Mouse (Mus musculus) forebrain, embryonic 12.5 days (tissue): Measurements from ENCODE around the gene Mitd1. TPM values are rescaled to one million over a fixed set of nuclear protein-coding genes. Genes with fewer than 3 reads are reported as not detected.

ENCODE experiments used
- ATAC-seq: fragments of 200-750 bp; cut with Nextera tagmentation; 2 replicates; pipeline ENCODE4 v1.8.0; 2017; ENCODE audit warnings: moderate TSS enrichment; ENCODE audit not compliant: low FRiP score
- H3K27ac ChIP-seq: fragments of 300-500 bp; sonication (generic); 2 replicates; pipeline ENCODE4 v1.5.1; 2016; ENCODE audit warnings: mild to moderate bottlenecking
- H3K27me3 ChIP-seq: fragments of 300-500 bp; sonication (generic); 2 replicates; pipeline ENCODE4 v1.6.1; 2016; ENCODE audit warnings: mild to moderate bottlenecking
- H3K36me3 ChIP-seq: fragments of 300-500 bp; sonication (generic); replicated peaks from 2 replicates; pipeline ENCODE4 v1.6.1; 2016; ENCODE audit warnings: mild to moderate bottlenecking
- H3K4me1 ChIP-seq: fragments of 300-500 bp; sonication (generic); 2 replicates; pipeline ENCODE4 v1.6.1; 2016
- H3K4me2 ChIP-seq: fragments of 300-500 bp; sonication (generic); 2 replicates; pipeline ENCODE4 v1.6.1; 2016; ENCODE audit warnings: mild to moderate bottlenecking, moderate library complexity
- H3K4me3 ChIP-seq: fragments of 300-500 bp; sonication (generic); replicated peaks from 2 replicates; pipeline ENCODE4 v1.5.1; 2016; ENCODE audit warnings: mild to moderate bottlenecking
- H3K9ac ChIP-seq: fragments of 300-500 bp; sonication (generic); 2 replicates; pipeline ENCODE4 v1.6.1; 2016; ENCODE audit warnings: mild to moderate bottlenecking
- H3K9me3 ChIP-seq: fragments of 300-500 bp; sonication (generic); 2 replicates; pipeline ENCODE4 v1.6.1; 2016
- WGBS: fragments of 180-500 bp; shearing (Covaris S2); methylation state at CpG from one replicate; pipeline ENCODE4 v1.1.7; 2016; 5-methylcytosine and 5-hydroxymethylcytosine counted together
- polyA plus RNA-seq: library from polyadenylated mRNA; unstranded; fragments of >200 nt; fragmentation: Nextera tagmentation; extraction: Ambion mirVana; gene quantifications from 2 replicates; pipeline ENCODE4 v1.2.1, GENCODE M21; 2016

Gene Mitd1
- 22.1 and 23.1 TPM in 2 replicates for polyA plus RNA-seq

DNA sequence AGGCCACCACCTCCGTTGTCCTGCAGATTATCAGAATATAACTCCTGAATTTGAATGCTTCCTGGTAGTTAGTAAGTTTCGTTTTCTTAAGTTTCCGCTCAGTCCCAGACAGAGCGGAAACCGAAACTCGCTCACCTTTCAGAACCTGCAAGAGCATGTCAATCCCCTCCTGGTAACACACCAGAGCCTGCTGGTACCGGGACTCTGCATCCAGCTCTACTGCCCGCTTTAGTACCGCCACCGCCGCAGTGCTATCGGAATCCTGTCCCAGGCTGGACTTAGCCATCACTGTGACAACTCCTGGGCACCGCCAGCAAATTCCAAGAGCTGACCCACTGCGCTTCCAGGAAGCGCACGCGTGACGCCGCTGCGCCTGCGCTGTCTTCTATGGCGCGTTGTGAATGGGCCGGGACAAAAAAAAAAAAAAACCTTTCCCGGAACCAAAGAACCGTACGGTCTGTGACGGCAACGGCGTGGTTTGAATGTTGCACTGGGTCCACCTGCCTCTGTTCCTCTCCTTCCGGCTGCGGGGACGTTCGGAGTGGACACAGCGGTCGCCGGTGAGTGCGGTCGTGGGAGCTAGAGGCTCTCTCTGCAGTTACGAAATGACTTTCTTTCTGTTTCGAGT, at the start of gene Mitd1, which contains the start of gene Mrpl30:
TSS of gene Mitd1 (minus strand) at position 387 of the 628 bp plus-strand sequence.
TSS of gene Mrpl30 (plus strand) at position 453 of the 628 bp plus-strand sequence.
- Histone ChIP-seq H3K9ac (peak within 1 kb of the TSS; percentile 69), H3K4me1 (peaks cover 21% of the 10 kb centered on the region), H3K4me3 (peak within 1 kb of the TSS; percentile 67), H3K4me2 (peak within 1 kb of the TSS; percentile 82), H3K36me3 (peaks cover 12% of the 10 kb centered on the region), H3K9me3 (no peaks in the 10 kb centered on the region), H3K27me3 (no peaks in the 10 kb centered on the region), H3K27ac (0 out of 2 replicates have a peak within 1 kb of the TSS, but pooled peaks have one; percentile 31)
- ATAC-seq: peak; percentile 94
- under 1% methylated on average over 41 of the region's 41 CpGs for WGBS

GRCm38 (mm10) chr1:37931806-37932205, 41.6 kb upstream of the Mitd1 start:
- no peaks in the 10 kb centered on the region for H3K4me1 ChIP-seq
- H3K36me3 ChIP-seq: no peaks in the 10 kb centered on the region
- ATAC-seq: no peak
- no peaks in the 10 kb centered on the region for H3K27me3 ChIP-seq
- WGBS: 24% methylated on average over 3 of the region's 3 CpGs
- H3K27ac ChIP-seq: no peak overlapping the region
- H3K9me3 ChIP-seq: no peaks in the 10 kb centered on the region
- H3K4me3 ChIP-seq: no peak overlapping the region
- no peak overlapping the region for H3K4me2 ChIP-seq
- no peak overlapping the region for H3K9ac ChIP-seq

DNA sequence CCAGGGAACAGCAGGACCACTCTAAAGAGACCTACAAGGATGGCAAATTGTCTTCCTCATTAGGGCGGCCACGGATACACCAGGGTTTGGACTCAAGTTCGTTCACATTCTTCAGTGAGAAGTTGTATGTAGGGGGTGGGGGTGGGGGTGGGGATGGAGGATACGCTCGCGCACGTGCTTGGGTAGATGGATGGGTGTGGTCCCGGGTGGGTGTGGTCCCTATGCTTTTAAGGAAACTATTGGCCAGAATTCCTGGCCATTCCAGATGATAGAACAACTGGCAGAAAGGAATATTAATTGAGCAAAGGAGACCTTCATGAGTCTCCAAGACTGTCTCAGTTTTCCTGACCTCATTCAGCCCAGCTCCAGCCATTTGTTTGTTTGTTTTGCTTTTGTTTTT, 35.8 kb upstream of the Mitd1 start:
- no peak for ATAC-seq
- Histone ChIP-seq H3K4me2 (no peak overlapping the region), H3K9me3 (no peaks in the 10 kb centered on the region)

GRCm38 (mm10) chr1:37922536-37922935, 32.3 kb upstream of the Mitd1 start:
- no peak overlapping the region for H3K4me2 ChIP-seq
- H3K27ac ChIP-seq: no peak overlapping the region
- no peak for ATAC-seq
- H3K9ac ChIP-seq: no peak overlapping the region
- H3K36me3 ChIP-seq: no peaks in the 10 kb centered on the region
- H3K27me3 ChIP-seq: no peaks in the 10 kb centered on the region
- peaks cover 2% of the 10 kb centered on the region; the same call in 1 of the 2 replicates for H3K4me1 ChIP-seq
- WGBS: 63% methylated on average over 8 of the region's 8 CpGs
- H3K9me3 ChIP-seq: no peaks in the 10 kb centered on the region
- H3K4me3 ChIP-seq: no peak overlapping the region

More for the DNA sequence above, 35.8 kb upstream of the Mitd1 start:
- WGBS: 79% methylated on average over 8 of the region's 8 CpGs
- Histone ChIP-seq H3K9ac (no peak overlapping the region), H3K4me1 (peaks cover 2% of the 10 kb centered on the region; the same call in 1 of the 2 replicates), H3K27me3 (no peaks in the 10 kb centered on the region), H3K4me3 (no peak overlapping the region), H3K36me3 (no peaks in the 10 kb centered on the region), H3K27ac (no peak overlapping the region)

GRCm38 (mm10) chr1:37918096-37918495, 27.9 kb upstream of the Mitd1 start:
- no peak for ATAC-seq
- 82% methylated on average over 6 of the region's 6 CpGs for WGBS
- H3K4me3 ChIP-seq: no peak overlapping the region
- no peak overlapping the region for H3K9ac ChIP-seq
- H3K4me2 ChIP-seq: no peak overlapping the region
- no peaks in the 10 kb centered on the region for H3K9me3 ChIP-seq
- no peaks in the 10 kb centered on the region for H3K27me3 ChIP-seq
- no peak overlapping the region for H3K27ac ChIP-seq
- H3K36me3 ChIP-seq: no peaks in the 10 kb centered on the region
- H3K4me1 ChIP-seq: peaks cover 2% of the 10 kb centered on the region; the same call in 1 of the 2 replicates

GRCm38 (mm10) chr1:37917666-37918065, 27.5 kb upstream of the Mitd1 start:
- 73% methylated on average over 13 of the region's 13 CpGs for WGBS
- peaks cover 2% of the 10 kb centered on the region; the same call in 1 of the 2 replicates for H3K4me1 ChIP-seq
- ATAC-seq: no peak
- no peaks in the 10 kb centered on the region for H3K27me3 ChIP-seq
- no peaks in the 10 kb centered on the region for H3K9me3 ChIP-seq
- H3K9ac ChIP-seq: no peak overlapping the region
- H3K36me3 ChIP-seq: no peaks in the 10 kb centered on the region
- H3K27ac ChIP-seq: no peak overlapping the region
- H3K4me3 ChIP-seq: no peak overlapping the region
- no peak overlapping the region for H3K4me2 ChIP-seq

- no peaks in the 10 kb centered on the region for H3K4me1 ChIP-seq
- H3K36me3 ChIP-seq: no peaks in the 10 kb centered on the region
- H3K27ac ChIP-seq: no peak within 1 kb of the TSS
- no peaks in the 10 kb centered on the region for H3K9me3 ChIP-seq
- no peak within 1 kb of the TSS for H3K9ac ChIP-seq
- no peak for ATAC-seq
- H3K4me3 ChIP-seq: no peak within 1 kb of the TSS
- no peaks in the 10 kb centered on the region for H3K27me3 ChIP-seq
- WGBS: 60% methylated on average over 5 of the region's 5 CpGs
- H3K4me2 ChIP-seq: no peak within 1 kb of the TSS
Measured at GRCm38 (mm10) chr1:37916393-37916792, 26.2 kb upstream of the Mitd1 start, which contains the start of gene Lyg2. Gene Lyg2 (minus strand): TSS chr1:37916493.

- 82% methylated on average over 2 of the region's 2 CpGs for WGBS
- no peaks in the 10 kb centered on the region for H3K36me3 ChIP-seq
- ATAC-seq: no peak
Measured at GRCm38 (mm10) chr1:37912751-37913150, 22.5 kb upstream of the Mitd1 start.

DNA sequence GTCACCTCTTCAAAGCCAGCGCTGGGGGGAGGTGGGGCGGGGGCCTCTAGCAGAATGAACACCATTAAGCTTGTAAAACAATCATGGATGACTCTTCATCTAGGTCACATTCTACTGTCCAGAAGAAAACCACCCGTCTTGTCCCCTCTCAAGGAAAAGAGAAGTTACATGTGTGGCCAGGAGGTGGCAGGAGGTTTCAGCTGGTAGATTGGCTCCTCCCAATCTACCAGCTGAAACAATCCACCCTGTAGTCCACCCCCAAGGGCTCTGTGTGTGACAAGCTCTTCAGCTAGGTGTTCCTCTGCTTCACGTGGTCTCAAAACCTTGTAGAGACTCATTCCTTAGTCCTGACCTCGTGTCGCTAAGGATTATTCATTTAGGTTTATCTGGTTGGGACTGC, 13.0 kb upstream of the Mitd1 start:
- H3K9me3 ChIP-seq: no peaks in the 10 kb centered on the region
- H3K4me2 ChIP-seq: no peak overlapping the region
- H3K4me3 ChIP-seq: no peak overlapping the region
- peaks cover 25% of the 10 kb centered on the region for H3K36me3 ChIP-seq
- no peaks in the 10 kb centered on the region; the same call in 1 of the 2 replicates for H3K27me3 ChIP-seq
- H3K9ac ChIP-seq: no peak overlapping the region
- H3K27ac ChIP-seq: no peak overlapping the region
- H3K4me1 ChIP-seq: no peaks in the 10 kb centered on the region
- no peak for ATAC-seq
- WGBS: 36% methylated on average over 6 of the region's 6 CpGs

More at GRCm38 (mm10) chr1:37912751-37913150, 22.5 kb upstream of the Mitd1 start:
- H3K27me3 ChIP-seq: 0 out of 2 replicates have a peak, but pooled peaks cover 2% of the 10 kb centered on the region
- H3K4me3 ChIP-seq: no peak overlapping the region
- no peak overlapping the region for H3K9ac ChIP-seq
- no peaks in the 10 kb centered on the region for H3K4me1 ChIP-seq
- no peak overlapping the region for H3K4me2 ChIP-seq
- no peaks in the 10 kb centered on the region for H3K9me3 ChIP-seq
- H3K27ac ChIP-seq: no peak overlapping the region

GRCm38 (mm10) chr1:37900288-37900687, 10.1 kb upstream of the Mitd1 start:
- H3K9ac ChIP-seq: no peak overlapping the region
- ATAC-seq: no peak
- no peaks in the 10 kb centered on the region for H3K4me1 ChIP-seq
- peaks cover 51% of the 10 kb centered on the region for H3K36me3 ChIP-seq
- H3K9me3 ChIP-seq: no peaks in the 10 kb centered on the region
- no peak overlapping the region for H3K4me3 ChIP-seq
- H3K27ac ChIP-seq: no peak overlapping the region
- no peaks in the 10 kb centered on the region for H3K27me3 ChIP-seq
- 64% methylated on average over 6 of the region's 6 CpGs for WGBS
- H3K4me2 ChIP-seq: no peak overlapping the region

- Histone ChIP-seq H3K9ac (no peak overlapping the region), H3K4me1 (no peaks in the 10 kb centered on the region), H3K27ac (no peak overlapping the region), H3K4me2 (no peak overlapping the region), H3K36me3 (peaks cover 51% of the 10 kb centered on the region), H3K27me3 (no peaks in the 10 kb centered on the region), H3K9me3 (no peaks in the 10 kb centered on the region), H3K4me3 (no peak overlapping the region)
- no peak for ATAC-seq
- WGBS: 83% methylated on average over 4 of the region's 4 CpGs
Measured at GRCm38 (mm10) chr1:37899816-37900215, 9.6 kb upstream of the Mitd1 start.

- H3K36me3 ChIP-seq: peaks cover 51% of the 10 kb centered on the region
- no peak overlapping the region for H3K4me2 ChIP-seq
- H3K4me3 ChIP-seq: no peak overlapping the region
- no peak for ATAC-seq
- H3K27me3 ChIP-seq: no peaks in the 10 kb centered on the region
- no peak overlapping the region for H3K27ac ChIP-seq
- H3K9me3 ChIP-seq: no peaks in the 10 kb centered on the region
- no peak overlapping the region for H3K9ac ChIP-seq
- H3K4me1 ChIP-seq: peaks cover 15% of the 10 kb centered on the region
Measured at GRCm38 (mm10) chr1:37894606-37895005, 4.4 kb upstream of the Mitd1 start.

DNA sequence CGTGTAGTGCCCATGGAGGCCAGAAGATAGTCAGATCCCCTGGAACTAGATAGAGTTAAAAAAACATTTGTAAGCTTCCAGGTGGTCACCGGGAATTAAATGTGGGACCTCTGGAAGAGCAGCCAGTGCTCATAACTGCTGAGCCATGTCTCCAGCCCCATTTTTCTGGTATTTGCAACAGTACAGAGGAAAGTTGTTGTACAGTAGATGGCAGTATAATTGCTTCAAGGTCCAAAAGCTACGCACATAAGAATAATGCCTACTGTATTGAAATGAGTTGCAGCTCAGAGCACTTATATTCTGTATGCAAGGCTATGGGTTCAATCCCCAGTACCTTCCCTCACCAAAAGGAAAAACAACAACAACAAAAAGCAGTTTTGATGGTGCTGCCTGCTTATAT, 1.2 kb upstream of the Mitd1 start:
- Histone ChIP-seq H3K27me3 (no peaks in the 10 kb centered on the region), H3K27ac (no peak overlapping the region), H3K4me2 (peak overlapping the region; percentile 82), H3K4me3 (peak overlapping the region; percentile 67), H3K9ac (no peak overlapping the region), H3K36me3 (peaks cover 23% of the 10 kb centered on the region), H3K4me1 (peaks cover 21% of the 10 kb centered on the region), H3K9me3 (no peaks in the 10 kb centered on the region)
- 71% methylated on average over 3 of the region's 3 CpGs for WGBS
- ATAC-seq: no peak
